Mouse (Mus musculus): ENCODE results near the gene Gadd45b. TPM values are rescaled to one million over a fixed set of nuclear protein-coding genes. Genes with fewer than 3 reads are reported as not detected.

Gadd45b gene
- total RNA-seq, 2 experiments from 2014 or later = 12.9 to 20.3 TPM

GRCm38 (mm10) chr10:80975478-80975877 lies 45.6 kb downstream of the Gadd45b start:
- ATAC-seq (ENCODE audit: poor library complexity, severe bottlenecking) = no peak

DNA sequence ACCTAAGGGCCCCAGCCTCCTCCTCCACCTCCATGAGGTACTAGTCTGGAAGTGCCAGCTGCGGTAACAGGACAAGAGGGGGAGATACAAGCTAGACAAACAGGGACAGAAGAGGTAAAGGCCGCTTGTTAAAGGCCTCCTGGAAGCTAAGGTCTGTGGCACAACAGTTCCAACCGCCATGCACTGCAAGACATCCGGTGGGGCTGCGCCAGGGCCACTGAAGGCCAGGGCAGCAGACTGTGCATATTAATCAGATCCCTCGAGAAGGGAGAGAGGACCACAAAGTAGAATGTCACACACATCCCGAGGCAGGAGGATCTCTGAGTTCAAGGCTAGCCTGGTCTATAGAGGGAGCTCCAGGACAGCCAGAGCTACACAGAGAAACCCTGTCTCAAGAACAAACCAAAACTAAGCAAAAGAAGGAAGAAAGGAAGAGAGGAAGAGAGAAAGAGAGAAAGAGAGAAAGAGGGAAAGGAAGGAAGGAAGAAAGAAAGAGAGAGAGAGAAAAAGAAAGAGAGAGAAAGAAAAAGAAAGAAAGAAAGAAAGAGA lies 51.8 kb downstream of the Gadd45b start:
- peak; percentile 61 for ATAC-seq (ENCODE audit: poor library complexity, severe bottlenecking)

Other genes starting within 250 kb of the Gadd45b start
- gene Mob3a, start 228.1 kb upstream of the Gadd45b start, total RNA-seq (2015) = 61.8 and 72.0 TPM in 2 replicates
- 65.0 and 77.3 TPM in 2 replicates for gene Mob3a, start 228.1 kb upstream of the Gadd45b start, total RNA-seq (2017)
- gene Izumo4, start 227.9 kb upstream of the Gadd45b start, total RNA-seq (2015) = 11.3 and 14.2 TPM in 2 replicates
- 4.4 and 6.6 TPM in 2 replicates for gene Izumo4, start 227.9 kb upstream of the Gadd45b start, total RNA-seq (2017)
- 42.6 and 52.4 TPM in 2 replicates for gene Ap3d1, start 187.8 kb upstream of the Gadd45b start, total RNA-seq (2015)
- gene Ap3d1, start 187.8 kb upstream of the Gadd45b start, total RNA-seq (2017) = 48.6 and 62.0 TPM in 2 replicates
- 19.5 and 23.0 TPM in 2 replicates for gene Dot1l, start 174.9 kb upstream of the Gadd45b start, total RNA-seq (2015)
- 6.9 and 9.8 TPM in 2 replicates for gene Dot1l, start 174.9 kb upstream of the Gadd45b start, total RNA-seq (2017)
- 45.8 and 46.6 TPM in 2 replicates for gene Sf3a2, start 131.9 kb upstream of the Gadd45b start, total RNA-seq (2015)
- gene Sf3a2, start 131.9 kb upstream of the Gadd45b start, total RNA-seq (2017) = 13.1 and 20.4 TPM in 2 replicates
- 82.4 and 84.3 TPM in 2 replicates for gene Plekhj1, start 131.4 kb upstream of the Gadd45b start, total RNA-seq (2015)
- 35.5 and 43.5 TPM in 2 replicates for gene Plekhj1, start 131.4 kb upstream of the Gadd45b start, total RNA-seq (2017)
- not detected in 2 replicates for gene Amh, start 124.8 kb upstream of the Gadd45b start, total RNA-seq (2015)
- not detected in 2 replicates for gene Amh, start 124.8 kb upstream of the Gadd45b start, total RNA-seq (2017)
- not detected in 2 replicates for gene Jsrp1, start 116.6 kb upstream of the Gadd45b start, total RNA-seq (2015)
- not detected in 2 replicates for gene Jsrp1, start 116.6 kb upstream of the Gadd45b start, total RNA-seq (2017)
- 1,171 and 1,242 TPM in 2 replicates for gene Oaz1, start 103.4 kb upstream of the Gadd45b start, total RNA-seq (2015)
- gene Oaz1, start 103.4 kb upstream of the Gadd45b start, total RNA-seq (2017) = 206 and 296 TPM in 2 replicates
- not detected in 2 replicates for gene Lingo3, start 86.0 kb upstream of the Gadd45b start, total RNA-seq (2015)
- not detected in 2 replicates for gene Lingo3, start 86.0 kb upstream of the Gadd45b start, total RNA-seq (2017)
- gene Lsm7, start 74.9 kb upstream of the Gadd45b start, total RNA-seq (2015) = 56.6 and 58.0 TPM in 2 replicates
- gene Lsm7, start 74.9 kb upstream of the Gadd45b start, total RNA-seq (2017) = 104 and 130 TPM in 2 replicates
- 10.1 and 10.4 TPM in 2 replicates for gene Sppl2b, start 74.8 kb upstream of the Gadd45b start, total RNA-seq (2015)
- gene Sppl2b, start 74.8 kb upstream of the Gadd45b start, total RNA-seq (2017) = 9.1 and 15.1 TPM in 2 replicates
- not detected in 2 replicates for gene Tmprss9, start 58.2 kb upstream of the Gadd45b start, total RNA-seq (2015)
- not detected in 2 replicates for gene Tmprss9, start 58.2 kb upstream of the Gadd45b start, total RNA-seq (2017)
- 60.1 and 74.7 TPM in 2 replicates for gene Timm13, start 29.1 kb upstream of the Gadd45b start, total RNA-seq (2015)
- gene Timm13, start 29.1 kb upstream of the Gadd45b start, total RNA-seq (2017) = 31.8 and 44.9 TPM in 2 replicates
- 7.7 and 9.5 TPM in 2 replicates for gene Lmnb2, start 11.8 kb upstream of the Gadd45b start, total RNA-seq (2015)
- 35.2 and 35.8 TPM in 2 replicates for gene Lmnb2, start 11.8 kb upstream of the Gadd45b start, total RNA-seq (2017)
- gene Gng7, start 84.9 kb downstream of the Gadd45b start, total RNA-seq (2015) = 0.11 TPM in 1 of 2 replicates, not detected in the other
- 0.26 TPM in 1 of 2 replicates, not detected in the other for gene Gng7, start 84.9 kb downstream of the Gadd45b start, total RNA-seq (2017)
- gene Diras1, start 95.6 kb downstream of the Gadd45b start, total RNA-seq (2015) = not detected in 2 replicates
- 0.20 TPM in 1 of 2 replicates, not detected in the other for gene Diras1, start 95.6 kb downstream of the Gadd45b start, total RNA-seq (2017)
- 3.9 and 6.0 TPM in 2 replicates for gene Slc39a3, start 107.4 kb downstream of the Gadd45b start, total RNA-seq (2015)
- 6.2 and 10.2 TPM in 2 replicates for gene Slc39a3, start 107.4 kb downstream of the Gadd45b start, total RNA-seq (2017)
- 30.3 and 30.7 TPM in 2 replicates for gene Sgta, start 130.1 kb downstream of the Gadd45b start, total RNA-seq (2015)
- 33.3 and 38.7 TPM in 2 replicates for gene Sgta, start 130.1 kb downstream of the Gadd45b start, total RNA-seq (2017)
- gene Thop1, start 140.0 kb downstream of the Gadd45b start, total RNA-seq (2015) = 0.82 and 1.5 TPM in 2 replicates
- 3.4 and 4.3 TPM in 2 replicates for gene Thop1, start 140.0 kb downstream of the Gadd45b start, total RNA-seq (2017)
- gene Creb3l3, start 168.8 kb downstream of the Gadd45b start, total RNA-seq (2015) = 0.50 and 0.58 TPM in 2 replicates
- 0.40 and 0.89 TPM in 2 replicates for gene Creb3l3, start 168.8 kb downstream of the Gadd45b start, total RNA-seq (2017)
- gene Map2k2, start 175.8 kb downstream of the Gadd45b start, total RNA-seq (2015) = 33.9 and 40.6 TPM in 2 replicates
- gene Map2k2, start 175.8 kb downstream of the Gadd45b start, total RNA-seq (2017) = 38.2 and 47.8 TPM in 2 replicates
- 25.0 and 27.0 TPM in 2 replicates for gene Zbtb7a, start 205.1 kb downstream of the Gadd45b start, total RNA-seq (2015)
- 8.8 and 14.5 TPM in 2 replicates for gene Zbtb7a, start 205.1 kb downstream of the Gadd45b start, total RNA-seq (2017)
- gene Pias4, start 237.8 kb downstream of the Gadd45b start, total RNA-seq (2015) = 10.1 and 13.7 TPM in 2 replicates
- gene Pias4, start 237.8 kb downstream of the Gadd45b start, total RNA-seq (2017) = 12.9 and 13.3 TPM in 2 replicates
- gene Eef2, start 246.6 kb downstream of the Gadd45b start, total RNA-seq (2015) = 394 and 408 TPM in 2 replicates
- gene Eef2, start 246.6 kb downstream of the Gadd45b start, total RNA-seq (2017) = 983 and 1,066 TPM in 2 replicates